Mouse (Mus musculus): ENCODE data around the gene Syngr2. TPM values are rescaled to one million over a fixed set of nuclear protein-coding genes. Genes with fewer than 3 reads are reported as not detected.
A peak's percentile ranks its signal among the peaks of the same experiment; 100 is the strongest.

The Syngr2 gene
- polyA plus RNA-seq, 1 experiment from 2014 or later = 107 TPM

GRCm38 (mm10) chr11:117826916-117827315 lies 17.4 kb downstream of the Syngr2 start:
- 47% methylated on average over 8 of the region's 8 CpGs for WGBS
- no peak overlapping the region for H3K27ac ChIP-seq
- H3K4me1 ChIP-seq (replicated peaks; ENCODE audit: insufficient read depth, low read length) = peaks cover 32% of the 10 kb centered on the region; the same call in 1 of the 2 replicates
- DNase-seq (ENCODE audit: low spot score) = no peak
- no peak overlapping the region for H3K4me3 ChIP-seq (replicated peaks; ENCODE audit: low read depth, low read length)
- H3K4me2 ChIP-seq (ENCODE audit: low read length) = 0 out of 2 replicates have a peak overlapping the region, but pooled peaks have one; percentile 85
- no peak for ATAC-seq (replicated peaks; ENCODE audit: low FRiP score, low read depth)
- 0 out of 2 replicates have a peak overlapping the region, but pooled peaks have one; percentile 66 for H3K9ac ChIP-seq (ENCODE audit: low read depth, low read length)
- peaks cover 6% of the 10 kb centered on the region; the same call in 1 of the 2 replicates for H3K36me3 ChIP-seq (ENCODE audit: insufficient read depth, low read length)
- TF ChIP-seq CTCF (IDR thresholded peaks at IDR 0.05; ENCODE audit: low read depth) = no peak
- H3K9me3 ChIP-seq (replicated peaks; ENCODE audit: low read length) = no peaks in the 10 kb centered on the region
- no peaks in the 10 kb centered on the region for H3K27me3 ChIP-seq (ENCODE audit: insufficient read depth, low read length)

- H3K4me3 ChIP-seq (replicated peaks; ENCODE audit: low read depth, low read length) = no peak overlapping the region
- no peaks in the 10 kb centered on the region for H3K27me3 ChIP-seq (ENCODE audit: insufficient read depth, low read length)
- ATAC-seq (replicated peaks; ENCODE audit: low FRiP score, low read depth) = no peak
- H3K9me3 ChIP-seq (replicated peaks; ENCODE audit: low read length) = no peaks in the 10 kb centered on the region
- WGBS = 76% methylated on average over 3 of the region's 3 CpGs
- peaks cover under 1% of the 10 kb centered on the region; the same call in 1 of the 2 replicates for H3K36me3 ChIP-seq (ENCODE audit: insufficient read depth, low read length)
- H3K4me2 ChIP-seq (ENCODE audit: low read length) = no peak overlapping the region
- no peak for DNase-seq (ENCODE audit: low spot score)
- peaks cover 36% of the 10 kb centered on the region; the same call in 1 of the 2 replicates for H3K4me1 ChIP-seq (replicated peaks; ENCODE audit: insufficient read depth, low read length)
- no peak for TF ChIP-seq CTCF (IDR thresholded peaks at IDR 0.05; ENCODE audit: low read depth)
- H3K27ac ChIP-seq = no peak overlapping the region
- no peak overlapping the region for H3K9ac ChIP-seq (ENCODE audit: low read depth, low read length)
Measured at GRCm38 (mm10) chr11:117827386-117827785, 17.9 kb downstream of the Syngr2 start.

- H3K4me1 ChIP-seq (replicated peaks; ENCODE audit: insufficient read depth, low read length) = peaks cover 33% of the 10 kb centered on the region; the same call in 1 of the 2 replicates
- H3K36me3 ChIP-seq (ENCODE audit: insufficient read depth, low read length) = no peaks in the 10 kb centered on the region
- WGBS = 66% methylated on average over 18 of the region's 18 CpGs
- no peak for TF ChIP-seq CTCF (IDR thresholded peaks at IDR 0.05; ENCODE audit: low read depth)
- no peak for DNase-seq (ENCODE audit: low spot score)
- peak overlapping the region; percentile 80 for H3K27ac ChIP-seq
- no peak overlapping the region; the same call in 1 of the 2 replicates for H3K4me2 ChIP-seq (ENCODE audit: low read length)
- no peak for ATAC-seq (replicated peaks; ENCODE audit: low FRiP score, low read depth)
- H3K4me3 ChIP-seq (replicated peaks; ENCODE audit: low read depth, low read length) = no peak overlapping the region
- no peak overlapping the region for H3K9ac ChIP-seq (ENCODE audit: low read depth, low read length)
- H3K27me3 ChIP-seq (ENCODE audit: insufficient read depth, low read length) = no peaks in the 10 kb centered on the region
- H3K9me3 ChIP-seq (replicated peaks; ENCODE audit: low read length) = no peaks in the 10 kb centered on the region
Measured at GRCm38 (mm10) chr11:117828149-117828887, 18.9 kb downstream of the Syngr2 start.

- H3K9ac ChIP-seq (ENCODE audit: low read depth, low read length) = no peak overlapping the region
- H3K27me3 ChIP-seq (ENCODE audit: insufficient read depth, low read length) = no peaks in the 10 kb centered on the region
- H3K27ac ChIP-seq = peak overlapping the region; percentile 80
- TF ChIP-seq CTCF (IDR thresholded peaks at IDR 0.05; ENCODE audit: low read depth) = no peak
- H3K9me3 ChIP-seq (replicated peaks; ENCODE audit: low read length) = no peaks in the 10 kb centered on the region
- H3K36me3 ChIP-seq (ENCODE audit: insufficient read depth, low read length) = no peaks in the 10 kb centered on the region
- peak; percentile 51 for DNase-seq (ENCODE audit: low spot score)
- ATAC-seq (replicated peaks; ENCODE audit: low FRiP score, low read depth) = no peak
- peaks cover 30% of the 10 kb centered on the region; the same call in 1 of the 2 replicates for H3K4me1 ChIP-seq (replicated peaks; ENCODE audit: insufficient read depth, low read length)
- no peak overlapping the region; the same call in 1 of the 2 replicates for H3K4me2 ChIP-seq (ENCODE audit: low read length)
- no peak overlapping the region for H3K4me3 ChIP-seq (replicated peaks; ENCODE audit: low read depth, low read length)
- 57% methylated on average over 9 of the region's 9 CpGs for WGBS
Measured at GRCm38 (mm10) chr11:117828888-117829604, 19.6 kb downstream of the Syngr2 start.

- DNase-seq (ENCODE audit: low spot score) = peak; percentile 84
- no peak for TF ChIP-seq CTCF (IDR thresholded peaks at IDR 0.05; ENCODE audit: low read depth)
- Histone ChIP-seq H3K9me3 (replicated peaks; ENCODE audit: low read length) (no peaks in the 10 kb centered on the region), H3K36me3 (ENCODE audit: insufficient read depth, low read length) (no peaks in the 10 kb centered on the region), H3K4me1 (replicated peaks; ENCODE audit: insufficient read depth, low read length) (peaks cover 26% of the 10 kb centered on the region; the same call in 1 of the 2 replicates), H3K27ac (peak overlapping the region; percentile 80), H3K27me3 (ENCODE audit: insufficient read depth, low read length) (no peaks in the 10 kb centered on the region), H3K4me3 (replicated peaks; ENCODE audit: low read depth, low read length) (no peak overlapping the region), H3K9ac (ENCODE audit: low read depth, low read length) (no peak overlapping the region), H3K4me2 (ENCODE audit: low read length) (no peak overlapping the region)
- WGBS = 19% methylated on average over 2 of the region's 2 CpGs
- ATAC-seq (replicated peaks; ENCODE audit: low FRiP score, low read depth) = peak; percentile 61
Measured at GRCm38 (mm10) chr11:117829671-117830215, 20.3 kb downstream of the Syngr2 start.

GRCm38 (mm10) chr11:117830401-117830800 lies 20.9 kb downstream of the Syngr2 start:
- no peak for DNase-seq (ENCODE audit: low spot score)
- Histone ChIP-seq H3K27me3 (ENCODE audit: insufficient read depth, low read length) (no peaks in the 10 kb centered on the region), H3K4me3 (replicated peaks; ENCODE audit: low read depth, low read length) (no peak overlapping the region), H3K9me3 (replicated peaks; ENCODE audit: low read length) (no peaks in the 10 kb centered on the region), H3K9ac (ENCODE audit: low read depth, low read length) (no peak overlapping the region), H3K36me3 (ENCODE audit: insufficient read depth, low read length) (no peaks in the 10 kb centered on the region), H3K27ac (peak overlapping the region; percentile 73), H3K4me1 (replicated peaks; ENCODE audit: insufficient read depth, low read length) (peaks cover 19% of the 10 kb centered on the region; the same call in 1 of the 2 replicates), H3K4me2 (ENCODE audit: low read length) (no peak overlapping the region)
- ATAC-seq (replicated peaks; ENCODE audit: low FRiP score, low read depth) = no peak
- 64% methylated on average over 9 of the region's 9 CpGs for WGBS
- no peak for TF ChIP-seq CTCF (IDR thresholded peaks at IDR 0.05; ENCODE audit: low read depth)
